Mouse (Mus musculus): Measurements from ENCODE around the gene Elk3.
"Not testable (repeated sequence)": the region's sequence is repeated elsewhere in the genome, so short reads cannot be mapped to it uniquely, and the experiment has no call there.

Gene Elk3
- long read RNA-seq, experiment 1, full-length matches to known transcripts, result 1 of 4 reads
- long read RNA-seq, experiment 1, partial matches to known transcripts, result 0 of 4 reads
- long read RNA-seq, experiment 1, other reads (novel, unspliced or antisense), result 3 of 4 reads
- long read RNA-seq, experiment 2, partial matches to known transcripts, result 0 of 1 reads
- long read RNA-seq, experiment 2, other reads (novel, unspliced or antisense), result 1 of 1 reads

DNA sequence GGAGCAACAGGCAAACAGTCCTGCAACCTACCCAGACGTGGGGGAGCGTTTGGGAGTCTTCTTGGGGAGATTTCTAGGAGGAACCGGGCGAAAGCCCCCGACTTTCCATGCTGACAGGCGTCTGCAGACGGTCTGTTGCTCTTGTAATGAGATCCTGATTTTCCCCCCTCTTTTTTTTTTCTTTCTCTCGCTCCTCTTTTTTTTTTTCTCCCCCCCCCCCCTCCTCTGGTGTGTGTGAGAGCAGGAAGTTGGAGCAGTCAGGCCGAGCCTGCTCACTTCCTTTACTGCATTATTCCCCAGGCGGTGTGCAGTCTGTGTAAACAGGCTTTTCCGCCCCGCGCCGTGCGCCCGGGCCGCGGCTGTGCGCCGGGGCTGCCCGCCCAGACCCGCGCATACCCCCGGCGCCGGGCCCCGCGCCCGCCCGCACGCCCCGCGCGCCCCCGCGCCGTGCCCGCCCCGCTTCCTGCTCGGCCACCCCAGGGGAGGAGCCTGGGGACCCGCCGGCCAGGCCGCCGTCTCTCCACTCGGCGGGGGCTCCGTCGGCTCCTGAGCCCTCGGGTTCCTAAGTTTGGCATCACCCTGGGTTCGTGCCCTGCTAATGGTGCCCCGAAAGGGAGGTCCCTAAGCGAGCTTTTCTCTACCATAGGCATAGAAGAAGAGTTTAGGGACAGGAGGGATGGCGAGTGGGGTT is at the start of gene Elk3:
Gene Elk3, minus strand, starts transcription at position 415 of the 691 bp plus-strand sequence.
- intact Hi-C loops (cut with DNase I), result no loop called here

DNA sequence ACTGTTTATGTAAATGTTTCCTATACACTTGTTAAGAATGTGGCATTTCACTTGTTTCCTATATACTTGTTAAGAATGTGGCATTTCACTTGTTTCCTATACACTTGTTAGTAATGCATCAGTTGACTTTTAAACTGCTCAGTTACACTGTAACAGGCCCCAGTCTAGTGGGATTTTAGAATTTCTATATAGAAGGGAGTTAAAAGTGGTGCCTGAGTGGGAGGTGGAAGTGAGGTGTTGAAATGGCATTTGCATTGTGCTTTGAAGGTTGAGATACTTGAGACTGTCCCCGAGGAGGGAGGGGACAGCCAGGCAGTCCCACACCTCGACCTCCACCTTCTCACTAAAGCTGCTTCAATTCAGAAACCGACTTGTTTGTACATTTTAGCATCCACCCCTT is 49.7 kb upstream of the Elk3 start:
- intact Hi-C loops (cut with DNase I), result no loop called here

DNA sequence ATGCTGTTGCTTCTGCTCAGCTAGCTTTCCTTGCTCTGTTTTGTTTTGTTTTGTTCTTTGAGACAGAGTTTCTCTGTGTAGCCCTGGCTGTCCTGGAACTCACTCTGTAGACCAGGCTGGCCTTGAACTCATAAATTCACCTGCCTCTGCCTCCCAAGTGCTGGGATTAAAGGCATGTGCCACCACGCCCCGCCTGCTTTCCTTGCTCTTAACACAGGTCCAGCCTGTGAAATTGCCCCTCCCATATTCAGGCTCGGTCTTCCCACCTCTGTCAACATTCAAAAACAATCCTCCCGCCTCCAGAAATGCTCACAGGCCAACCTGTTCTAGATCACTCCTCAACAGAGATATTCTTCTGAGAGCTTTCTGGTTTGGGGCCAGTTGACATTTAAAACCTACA is 49.3 kb upstream of the Elk3 start:
- intact Hi-C loops (cut with DNase I), result not testable (repeated sequence)

DNA sequence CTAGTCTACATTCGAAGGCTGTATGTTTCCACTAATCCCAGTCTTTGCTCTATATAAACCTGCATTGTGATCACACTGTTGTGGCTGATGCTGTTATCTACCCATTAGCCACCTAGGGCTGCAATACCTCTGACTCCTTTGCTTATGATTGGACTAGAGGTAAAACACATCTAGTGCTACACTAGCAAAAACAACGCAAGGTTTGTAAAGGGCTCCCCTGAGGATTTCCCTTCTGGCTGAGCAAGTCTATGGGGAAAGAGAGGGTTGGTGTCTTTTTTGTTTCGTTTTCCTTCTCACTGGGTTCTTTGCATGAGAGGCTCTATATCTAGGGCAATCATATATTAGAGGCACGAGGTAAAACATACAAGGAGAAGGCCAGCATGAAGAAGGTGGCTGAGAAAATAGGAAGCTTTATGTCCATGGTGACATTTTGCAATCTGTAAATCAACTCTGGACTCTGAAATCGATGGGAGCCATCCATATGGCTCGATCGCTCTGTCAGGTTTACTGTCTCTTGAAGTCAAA is 48.5 kb upstream of the Elk3 start:
- intact Hi-C loops (cut with DNase I), result no loop called here

DNA sequence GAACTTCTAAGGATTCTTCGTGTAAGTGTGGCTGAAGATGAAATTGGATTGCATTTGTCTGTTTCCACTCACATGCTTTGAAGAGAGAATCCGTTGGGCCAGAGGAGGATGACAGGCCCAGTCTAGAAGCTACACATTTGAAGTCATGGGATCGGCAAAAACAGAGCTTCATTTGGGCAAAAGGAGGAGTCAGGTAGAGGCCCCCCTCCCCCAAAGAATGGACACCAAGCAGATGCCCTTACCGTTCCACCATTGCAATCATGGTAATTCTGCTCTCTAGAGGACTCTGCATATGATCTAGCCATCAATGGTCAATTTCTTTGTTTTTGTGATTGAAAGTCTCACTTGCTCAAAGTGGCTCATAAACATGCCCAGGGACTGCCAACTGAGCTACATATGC is 47.9 kb upstream of the Elk3 start:
- intact Hi-C loops (cut with DNase I), result no loop called here

DNA sequence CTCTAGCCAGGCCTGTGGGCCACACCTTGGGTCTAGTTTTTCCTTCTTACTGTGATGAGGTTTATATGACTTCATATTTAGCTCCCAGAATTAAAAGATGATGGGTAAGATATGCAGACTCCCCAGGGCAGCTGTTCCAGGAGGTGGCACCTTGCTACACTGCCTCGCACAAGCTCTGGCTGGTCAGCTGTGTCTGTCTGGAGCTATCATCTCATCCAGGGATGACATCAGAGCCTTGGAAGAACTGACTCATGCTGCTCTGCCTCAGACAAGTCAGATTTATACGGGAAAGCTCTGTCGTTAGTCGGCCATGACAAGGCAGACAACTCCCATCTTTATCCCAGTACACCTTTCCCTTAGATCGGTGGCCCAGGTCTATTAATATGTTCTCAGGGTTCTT is 46.2 kb upstream of the Elk3 start:
- intact Hi-C loops (cut with DNase I), result no loop called here

DNA sequence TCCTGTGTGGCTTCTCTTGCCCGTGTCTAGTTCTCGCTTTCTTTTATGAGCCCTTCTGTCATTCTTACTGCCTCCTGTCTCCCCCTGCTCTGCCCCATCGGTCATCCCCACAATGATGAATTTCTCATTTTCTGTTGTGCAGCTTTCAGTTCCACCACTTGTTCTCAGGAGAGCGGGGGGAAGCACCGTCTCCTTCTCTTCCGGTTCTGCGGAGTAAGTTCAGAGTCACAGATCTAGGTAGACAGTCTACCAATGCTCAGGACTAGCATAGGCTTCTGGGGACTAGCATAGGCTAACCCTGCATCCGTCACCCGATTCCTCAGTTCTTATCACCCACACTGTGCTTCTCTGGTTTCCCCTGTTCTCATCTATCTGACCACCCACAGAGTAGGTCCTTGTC is 45.2 kb upstream of the Elk3 start:
- intact Hi-C loops (cut with DNase I), result no loop called here

DNA sequence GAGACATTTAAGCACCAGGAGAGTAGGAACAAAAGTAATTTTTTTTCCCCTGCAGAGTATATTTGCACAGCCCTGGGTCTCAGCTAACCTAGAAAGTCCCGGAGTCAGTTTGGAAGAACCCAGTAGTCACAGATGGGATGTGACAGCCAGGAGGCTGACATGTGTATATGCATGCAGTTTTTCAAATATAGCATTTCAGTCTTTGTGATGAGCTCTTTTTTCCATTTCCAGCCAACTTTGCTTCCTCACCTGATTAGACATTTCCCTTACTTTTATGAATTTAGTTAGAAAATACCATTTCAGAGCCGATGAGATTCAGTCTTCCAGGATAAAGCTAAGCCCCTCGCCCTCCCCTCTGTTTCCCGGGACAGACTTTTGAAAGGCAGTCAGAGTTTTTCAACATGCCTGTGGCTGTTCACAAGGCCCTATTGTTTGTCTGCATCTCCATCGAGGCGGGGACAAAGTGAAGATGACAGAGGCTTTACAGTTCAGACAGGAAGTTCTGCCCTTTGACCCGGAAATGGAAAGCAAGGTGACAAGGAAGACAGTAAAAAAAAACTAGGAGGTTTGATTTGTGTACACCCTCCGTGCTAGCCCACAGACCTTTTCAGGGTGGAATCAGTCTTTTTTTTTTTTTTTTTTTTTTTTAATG is 44.5 kb upstream of the Elk3 start:
- intact Hi-C loops (cut with DNase I), result no loop called here

DNA sequence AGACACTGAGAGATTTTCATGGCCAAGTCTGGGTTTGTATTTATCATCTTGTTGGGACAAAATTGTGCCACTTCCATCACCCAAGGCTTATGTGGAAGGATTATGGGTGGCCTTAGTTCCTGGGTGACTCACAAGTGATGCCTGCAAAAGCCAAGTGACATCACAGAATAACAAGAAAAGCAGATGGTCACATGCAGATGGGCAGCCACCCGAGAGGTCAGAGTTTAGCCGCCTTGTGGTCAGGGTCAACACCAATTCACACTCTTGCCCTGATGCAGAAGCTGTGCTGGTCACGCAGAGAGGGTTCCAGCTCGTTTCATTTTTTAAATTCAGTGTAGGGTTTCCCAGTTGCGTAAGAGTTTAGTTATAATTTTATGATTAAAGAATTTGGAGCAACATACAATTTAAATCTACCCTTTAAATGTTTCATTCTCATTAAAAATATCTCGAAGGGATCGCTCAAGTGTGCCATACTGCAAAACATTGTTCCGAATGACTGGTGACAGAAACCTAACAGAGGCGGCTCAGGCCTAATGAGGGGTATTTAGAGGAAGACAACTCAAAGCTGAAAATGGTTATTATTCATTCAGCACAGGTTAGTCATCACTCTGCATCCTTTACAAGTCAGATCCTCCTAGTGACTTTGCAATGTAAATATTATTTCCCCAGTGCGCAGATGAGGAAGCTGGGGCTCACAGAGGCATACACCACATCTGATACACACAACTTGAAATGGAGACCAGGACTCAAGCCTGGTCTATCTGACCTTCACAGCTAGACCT is 42.8 kb upstream of the Elk3 start:
- intact Hi-C loops (cut with DNase I), result no loop called here

DNA sequence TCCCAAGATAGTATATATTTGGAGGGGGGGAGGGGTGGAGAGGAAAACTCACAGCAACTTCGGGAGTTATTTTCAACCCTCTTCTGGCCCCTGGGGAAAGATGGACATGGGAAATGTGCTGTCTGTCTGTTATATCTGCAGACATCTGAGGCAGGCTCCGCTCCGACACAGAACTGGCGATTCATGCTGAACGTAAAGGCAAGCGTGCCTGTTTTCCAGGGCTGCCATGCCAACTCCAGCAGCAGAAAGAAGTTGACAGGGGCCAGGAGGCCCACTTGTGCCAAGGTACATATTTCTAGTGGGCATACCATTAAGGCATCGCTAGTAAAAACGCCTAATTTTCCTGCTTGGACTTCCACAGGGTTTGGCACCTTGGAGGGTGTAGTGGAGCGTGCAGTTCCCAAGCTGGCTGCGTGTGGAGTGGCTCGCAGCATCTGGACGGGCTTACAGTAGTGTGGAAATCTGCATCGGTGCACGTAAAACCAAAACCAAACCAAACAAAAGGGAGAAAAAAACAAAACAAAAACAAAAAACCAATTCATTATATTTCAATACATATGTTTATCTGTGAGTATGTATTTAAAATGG is 37.1 kb upstream of the Elk3 start:
- intact Hi-C loops (cut with DNase I), result no loop called here

DNA sequence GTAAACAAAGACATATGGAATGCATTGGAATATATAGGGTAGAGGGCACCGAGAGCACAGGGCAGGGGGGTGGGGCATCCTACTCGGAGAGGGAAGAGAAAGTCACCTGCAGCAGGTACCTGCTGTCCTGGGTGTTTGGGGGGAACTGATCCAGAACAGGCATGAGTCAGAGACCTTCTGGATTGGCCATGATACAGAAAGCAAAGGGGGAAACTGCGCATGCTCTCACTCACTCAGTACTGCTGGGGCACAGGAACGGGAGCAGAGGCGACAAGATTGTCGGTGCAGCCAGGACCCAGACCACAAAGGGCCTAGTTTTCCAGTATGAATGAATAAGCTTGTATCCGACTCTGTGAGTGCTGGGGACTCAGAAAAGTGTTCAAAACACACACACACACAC is 36.5 kb upstream of the Elk3 start:
- intact Hi-C loops (cut with DNase I), result no loop called here

DNA sequence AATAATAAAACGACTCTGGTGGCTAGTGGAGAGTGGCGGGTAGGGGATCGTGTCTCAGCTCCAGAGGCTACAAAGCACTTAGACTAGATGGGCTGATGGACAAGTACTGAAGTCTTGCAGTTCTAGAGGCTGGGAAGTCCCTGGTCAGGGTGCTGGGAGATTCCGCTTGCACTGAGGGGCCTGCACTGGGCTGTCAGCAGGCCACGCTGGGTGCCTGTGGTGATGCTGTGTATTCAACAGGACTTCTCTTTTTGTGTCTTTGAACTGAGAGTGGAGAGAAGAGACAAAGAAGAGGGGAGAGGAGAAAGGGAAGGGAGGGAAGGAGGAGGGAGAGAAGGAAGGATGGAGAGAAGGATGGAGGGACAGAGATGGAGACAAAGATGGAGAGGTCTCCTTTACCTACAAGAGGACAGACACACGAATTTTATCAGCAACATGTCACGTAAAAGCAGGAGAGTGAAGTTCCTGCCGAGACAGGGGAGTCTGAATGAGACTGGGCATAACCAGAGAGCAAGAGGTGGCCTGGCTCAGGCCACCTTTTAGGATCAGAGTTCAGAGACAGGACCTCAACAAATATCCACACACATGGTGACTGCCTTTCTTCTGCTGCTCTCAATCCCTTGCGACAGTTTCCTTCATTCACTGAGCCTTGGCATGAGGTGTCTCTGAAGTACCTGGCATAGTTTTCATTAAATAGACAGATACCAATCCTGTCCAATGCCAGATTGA is 35.4 kb upstream of the Elk3 start:
- intact Hi-C loops (cut with DNase I), result no loop called here

DNA sequence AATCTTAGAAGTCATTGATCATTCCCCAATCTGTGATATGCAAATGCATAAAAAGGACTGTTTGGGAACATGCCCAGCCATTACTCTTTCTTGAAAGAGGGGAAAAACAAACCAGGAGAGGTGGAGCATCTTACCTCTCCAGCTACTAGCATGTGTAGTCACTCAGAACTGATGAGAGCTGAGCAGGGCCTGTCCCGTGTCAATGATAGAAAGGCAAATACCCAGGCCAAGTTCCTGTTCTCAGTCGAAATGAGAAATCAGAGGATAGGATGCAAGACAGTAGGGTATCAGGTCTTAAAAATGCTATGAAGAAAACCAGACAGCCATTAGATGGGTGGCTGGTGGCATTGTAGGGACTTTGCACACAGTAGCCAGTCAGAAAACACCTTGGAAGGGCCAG is 34.6 kb upstream of the Elk3 start:
- intact Hi-C loops (cut with DNase I), result no loop called here

DNA sequence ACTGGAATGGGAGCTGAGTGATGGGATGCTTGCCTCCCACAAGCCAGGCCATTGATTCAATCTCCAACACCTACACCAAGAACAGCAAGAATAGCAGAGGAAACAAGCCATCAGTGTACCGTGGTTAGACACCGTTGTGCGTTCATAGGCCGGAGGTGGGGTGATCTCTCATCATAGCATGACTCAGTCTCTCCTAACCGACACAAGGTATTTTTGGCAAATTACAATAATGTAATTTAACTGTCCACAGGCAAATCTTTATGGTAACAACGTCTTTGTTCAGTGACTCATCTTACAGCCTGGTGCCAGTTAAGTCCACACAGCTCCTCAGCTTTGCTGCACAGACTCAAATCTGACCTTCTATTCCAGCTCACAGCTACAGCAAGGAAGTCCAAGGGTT is 32.5 kb upstream of the Elk3 start:
- intact Hi-C loops (cut with DNase I), result no loop called here

DNA sequence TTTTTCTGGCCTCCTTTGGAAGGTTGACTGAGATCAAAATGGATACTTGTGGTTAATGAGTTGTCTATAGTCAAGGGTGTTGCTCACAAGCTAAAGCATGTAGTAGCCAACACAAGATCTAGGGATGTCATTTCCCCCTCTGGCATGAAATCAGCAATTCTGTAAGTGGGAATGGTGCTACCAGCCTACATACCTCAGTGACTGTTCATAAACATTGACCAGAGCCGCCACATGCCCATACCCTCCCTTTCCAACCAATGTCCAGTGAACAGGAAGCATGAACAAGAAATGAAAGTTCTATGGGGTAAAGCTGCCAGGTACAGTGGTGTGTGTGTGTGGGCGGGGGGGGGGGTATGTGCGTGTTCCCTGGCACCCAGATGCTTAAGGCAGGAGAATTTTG is 32.1 kb upstream of the Elk3 start:
- intact Hi-C loops (cut with DNase I), result no loop called here

DNA sequence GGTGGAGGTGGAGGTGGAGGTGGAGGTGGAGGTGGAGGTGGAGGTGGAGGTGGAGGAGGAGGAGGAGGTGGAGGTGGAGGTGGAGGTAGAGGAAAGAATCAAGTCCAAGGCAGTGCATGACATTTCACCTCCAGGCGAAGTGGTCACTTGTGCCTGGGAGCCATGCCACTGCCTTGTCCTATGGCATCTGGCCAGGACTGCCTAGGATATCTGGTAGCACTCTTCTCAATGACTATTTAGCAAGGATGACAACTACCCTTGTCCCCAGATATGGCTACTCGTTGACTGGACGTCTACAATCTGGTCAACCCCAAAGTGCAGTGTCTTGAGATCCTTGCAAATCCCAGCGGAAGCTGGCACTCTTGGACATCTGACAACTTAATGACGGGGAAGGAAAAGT is 27.6 kb upstream of the Elk3 start:
- intact Hi-C loops (cut with DNase I), result no loop called here

DNA sequence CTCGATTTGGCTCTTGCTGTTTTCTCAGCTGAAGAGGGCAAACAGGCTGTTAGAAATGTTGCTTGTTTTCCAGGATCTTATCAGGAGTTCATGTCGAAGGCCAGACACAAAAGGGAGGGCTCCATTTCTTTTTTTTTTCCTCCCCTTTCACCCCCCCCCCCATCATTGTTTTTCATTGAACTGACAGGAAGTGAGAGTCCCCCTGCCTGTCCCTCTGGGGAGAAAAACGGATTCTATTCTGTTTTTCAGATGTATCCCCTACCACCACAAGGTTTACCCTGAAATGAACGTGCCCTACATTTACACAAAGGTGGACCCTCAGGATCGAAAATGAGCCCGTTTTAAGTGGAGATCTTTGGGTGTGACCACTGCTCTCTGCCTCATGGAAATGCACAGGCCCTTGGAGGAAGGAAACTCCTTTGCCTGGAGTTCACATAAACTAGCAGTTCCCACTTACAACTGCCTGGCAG is 25.6 kb upstream of the Elk3 start:
- intact Hi-C loops (cut with DNase I), result no loop called here

DNA sequence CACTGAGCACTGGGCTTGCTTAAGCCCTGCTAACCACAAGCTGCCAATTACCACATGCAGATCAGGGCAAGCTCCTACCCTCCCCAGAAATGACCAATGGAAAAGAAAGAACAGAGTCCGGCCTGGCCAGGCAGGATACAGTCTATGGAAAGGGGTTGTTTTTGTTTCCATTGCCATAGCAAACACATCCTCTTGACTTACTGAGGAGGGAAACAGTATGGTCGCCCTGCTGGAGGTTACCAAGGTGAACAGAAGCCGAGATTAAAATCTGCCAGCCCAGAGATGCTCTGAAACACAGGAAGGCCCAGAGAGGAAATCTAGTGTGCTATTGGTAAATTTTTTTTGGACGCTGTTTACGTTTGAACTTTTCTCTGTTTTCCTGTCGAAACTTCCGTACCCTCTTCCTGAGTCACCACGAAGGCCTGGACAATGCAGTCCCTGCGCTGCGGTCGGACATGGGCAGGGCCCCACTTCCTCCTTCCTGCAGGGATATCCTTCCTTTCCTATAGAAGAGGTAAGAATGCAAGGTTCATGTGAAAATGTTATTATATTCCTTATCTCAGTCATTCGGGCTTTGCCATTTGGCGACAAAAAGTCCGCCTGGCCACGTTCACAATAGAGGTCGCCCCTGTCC is 25.0 kb upstream of the Elk3 start:
- intact Hi-C loops (cut with DNase I), result no loop called here

DNA sequence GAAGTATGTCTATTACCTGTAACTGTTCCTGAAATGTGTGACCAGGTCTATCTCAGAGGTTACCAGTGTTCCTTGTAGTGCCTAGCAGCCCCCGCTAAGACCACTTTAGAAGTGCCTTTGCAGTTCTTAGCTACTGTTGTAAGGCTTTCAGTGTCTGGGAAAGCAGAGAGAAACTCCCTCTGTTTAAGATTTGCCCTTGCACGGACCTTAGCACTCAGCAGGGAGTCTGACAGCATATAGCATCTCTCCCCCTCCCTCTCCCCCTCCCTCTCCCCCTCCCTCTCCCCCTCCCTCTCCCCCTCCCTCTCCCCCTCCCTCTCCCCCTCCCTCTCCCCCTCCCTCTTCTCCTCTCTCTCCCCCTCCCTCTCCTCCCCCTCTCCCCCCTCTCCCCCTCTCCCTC is 24.1 kb upstream of the Elk3 start:
- intact Hi-C loops (cut with DNase I), result no loop called here

DNA sequence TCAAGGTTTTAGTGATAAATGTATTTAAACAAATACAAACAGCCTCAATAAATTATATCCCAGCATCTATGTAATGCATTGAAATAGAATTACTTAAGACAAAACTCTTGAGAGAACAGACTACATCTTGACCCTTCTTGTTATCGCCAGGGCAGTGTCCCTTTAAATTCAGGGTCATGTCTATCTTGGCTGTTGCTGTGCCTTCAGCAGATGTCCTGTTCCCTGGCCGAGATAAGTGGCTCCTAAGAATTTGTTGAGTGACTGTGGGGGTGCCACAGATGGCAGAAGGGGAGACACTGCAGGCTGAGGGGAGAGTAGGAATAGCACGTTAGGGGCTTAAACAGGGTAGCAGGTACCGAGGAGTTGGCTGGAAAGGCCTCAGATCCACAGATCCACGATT is 22.3 kb upstream of the Elk3 start:
- intact Hi-C loops (cut with DNase I), result no loop called here
